Mouse (Mus musculus) gastrocnemius, adult 2 months (tissue): ENCODE measurements around the gene Xpc. TPM values are rescaled to one million over a fixed set of nuclear protein-coding genes. Genes with fewer than 3 reads are reported as not detected.
A peak's percentile ranks its signal among the peaks of the same experiment; 100 is the strongest.

Experiments
- DNase-seq: peaks from one replicate; pipeline ENCODE4 v3.0.0; 2022
- H3K27ac ChIP-seq: fragments of 200-600 bp; 2 replicates; pipeline ENCODE4 v1.8.1; 2022; ENCODE audit warnings: mild to moderate bottlenecking
- H3K4me3 ChIP-seq: fragments of 200-600 bp; 2 replicates; pipeline ENCODE4 v1.8.1; 2022; ENCODE audit warnings: mild to moderate bottlenecking, moderate library complexity
- CTCF ChIP-seq: fragments of 200-600 bp; IDR thresholded peaks from 2 replicates; pipeline ENCODE4 v1.8.1; 2022; ENCODE audit warnings: antibody characterized with exemption, mild to moderate bottlenecking, moderate library complexity
- intact Hi-C: fragments of 180-260 bp; cut with DNase I; formaldehyde crosslinking; loops from one replicate; pipeline ENCODE4 v1.15.1; 2025
- total RNA-seq, 2 experiments: library from RNA; stranded (reverse); gene quantifications; 2 replicates each; pipeline ENCODE4 v1.2.3; 2021

The Xpc gene
- total RNA-seq, 2 experiments from 2014 or later, result 7.6 to 8.3 TPM

DNA sequence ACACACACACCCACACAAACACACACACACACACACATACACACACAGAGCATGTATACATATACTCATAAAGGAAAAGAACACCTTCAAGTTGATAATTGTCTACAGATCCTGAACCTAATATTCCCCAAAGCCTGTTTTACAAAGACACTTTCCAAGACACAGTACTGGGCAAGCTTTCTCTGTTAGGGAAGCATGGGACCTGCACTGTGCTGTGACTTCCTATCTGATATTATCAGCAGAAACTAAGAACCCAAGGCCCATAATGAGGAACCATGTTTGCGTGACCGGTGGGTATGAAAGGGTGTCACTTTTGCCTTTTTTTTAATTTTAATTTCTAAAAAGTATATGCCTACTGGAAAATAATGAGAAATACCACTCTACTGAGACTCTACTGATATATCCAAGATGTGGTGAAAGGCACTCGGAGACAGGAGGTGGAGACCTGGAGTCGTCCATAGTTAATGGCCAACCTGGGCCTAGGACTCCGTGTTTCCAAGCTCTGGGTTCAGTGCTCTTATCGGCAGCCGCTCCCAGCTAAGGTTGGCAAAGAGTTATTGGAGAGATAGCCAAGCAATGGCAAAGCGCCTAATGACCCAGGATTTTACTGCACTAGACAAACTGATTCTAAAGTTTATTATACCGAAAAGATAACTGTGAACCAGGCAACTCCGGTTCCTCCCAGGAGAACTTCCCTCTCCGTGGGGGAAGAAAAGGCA, 20.5 kb upstream of the Xpc start:
- Histone ChIP-seq H3K4me3 (no peak overlapping the region), H3K27ac (no peak overlapping the region)
- no peak for TF ChIP-seq CTCF
- intact Hi-C loops, result no loop called here
- DNase-seq, result no peak

DNA sequence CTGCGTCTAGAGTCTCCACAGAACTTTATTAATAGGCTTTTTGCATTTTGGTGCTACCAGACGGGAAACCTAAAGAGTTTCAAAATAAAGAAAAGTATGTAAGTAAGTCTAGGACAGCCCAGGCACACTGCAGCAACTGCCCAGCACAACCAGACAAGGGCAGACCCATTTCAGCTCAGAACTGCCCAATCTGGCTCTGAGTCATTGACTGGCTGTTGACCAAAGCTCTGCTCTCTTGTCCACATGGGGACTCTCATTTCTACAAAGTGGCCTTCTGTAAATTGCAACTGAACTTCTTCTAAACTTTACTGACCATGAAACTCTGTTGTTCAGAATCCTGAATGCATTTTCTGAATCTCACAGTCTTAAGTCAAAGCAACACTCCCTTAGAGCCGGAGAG, 19.5 kb upstream of the Xpc start:
- TF ChIP-seq CTCF, result no peak
- Histone ChIP-seq H3K27ac (no peak overlapping the region), H3K4me3 (no peak overlapping the region)
- intact Hi-C loops, result no loop called here
- no peak for DNase-seq

GRCm38 (mm10) chr6:91534268-91534667, 18.6 kb upstream of the Xpc start:
- TF ChIP-seq CTCF, result no peak
- H3K4me3 ChIP-seq, result no peak overlapping the region
- intact Hi-C loops, result no loop called here
- no peak overlapping the region for H3K27ac ChIP-seq
- no peak for DNase-seq

GRCm38 (mm10) chr6:91533771-91534170, 18.1 kb upstream of the Xpc start:
- intact Hi-C loops, result no loop called here
- no peak for TF ChIP-seq CTCF
- no peak for DNase-seq
- Histone ChIP-seq H3K4me3 (no peak overlapping the region), H3K27ac (peak overlapping the region; percentile 53)

DNA sequence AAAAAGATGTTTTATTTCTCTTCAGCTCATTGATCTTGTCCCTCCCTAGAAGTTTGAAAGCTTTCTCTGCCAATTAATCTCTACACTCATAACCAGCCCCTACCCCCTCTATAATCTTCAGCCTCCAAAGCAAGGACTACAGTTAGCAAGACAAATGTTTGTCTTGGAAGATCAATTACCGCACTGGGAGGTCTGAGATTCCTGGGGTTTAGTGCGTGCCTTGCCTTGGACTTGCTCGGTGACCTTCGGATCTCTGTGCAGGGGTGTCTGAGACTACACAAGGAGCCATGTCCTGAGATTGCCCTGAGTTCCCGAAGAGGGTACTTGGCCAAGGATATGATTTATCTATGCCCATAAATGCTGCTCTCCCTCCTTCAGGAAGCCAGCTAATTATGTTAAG, 17.7 kb upstream of the Xpc start:
- Histone ChIP-seq H3K4me3 (no peak overlapping the region), H3K27ac (peak overlapping the region; percentile 53)
- intact Hi-C loops, result no loop called here
- no peak for DNase-seq
- TF ChIP-seq CTCF, result no peak

DNA sequence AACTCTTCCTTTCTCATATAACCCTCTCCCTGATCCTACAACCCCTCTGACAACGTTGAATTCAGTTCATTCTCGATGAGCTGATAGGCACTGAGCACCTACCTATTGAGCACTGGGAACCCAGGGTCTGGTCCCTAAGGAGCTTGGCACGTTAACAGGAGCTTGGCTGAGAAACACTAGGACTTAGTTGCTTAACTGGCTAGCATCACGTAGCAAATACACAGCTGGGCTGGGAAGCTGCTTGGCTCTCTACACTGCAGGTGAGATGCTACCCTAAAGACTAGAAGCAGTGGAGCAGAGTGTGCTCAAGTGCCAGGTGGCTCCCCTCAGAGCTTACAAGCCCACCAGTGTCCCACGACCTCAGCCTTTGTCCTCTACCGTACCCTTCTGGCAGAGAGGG, 17.0 kb upstream of the Xpc start:
- peak overlapping the region; percentile 31; the same call in 1 of the 2 replicates for H3K27ac ChIP-seq
- DNase-seq, result no peak
- TF ChIP-seq CTCF, result no peak
- no peak overlapping the region for H3K4me3 ChIP-seq
- intact Hi-C loops, result no loop called here

DNA sequence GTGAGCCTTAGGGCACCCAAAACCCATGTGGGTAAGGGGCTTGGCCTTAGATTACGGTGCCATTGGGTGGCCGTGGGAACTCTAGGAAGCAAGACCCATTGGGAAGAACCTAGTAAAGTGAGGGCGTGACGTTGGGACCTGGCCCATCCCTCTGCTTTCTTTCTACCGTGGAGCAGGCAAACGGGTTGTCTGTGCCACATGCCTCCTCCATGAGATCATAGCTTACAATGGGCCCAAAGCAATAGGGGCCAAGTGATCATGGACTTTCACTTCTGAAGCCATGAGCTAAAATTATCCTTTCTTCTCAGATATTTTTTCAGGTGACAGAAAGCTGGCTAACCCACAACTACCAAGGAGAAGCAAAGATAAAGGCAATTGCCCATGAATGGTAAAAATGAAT, 15.6 kb upstream of the Xpc start:
- intact Hi-C loops, result no loop called here
- TF ChIP-seq CTCF, result no peak
- Histone ChIP-seq H3K27ac (peak overlapping the region; percentile 76), H3K4me3 (no peak overlapping the region)
- no peak for DNase-seq

DNA sequence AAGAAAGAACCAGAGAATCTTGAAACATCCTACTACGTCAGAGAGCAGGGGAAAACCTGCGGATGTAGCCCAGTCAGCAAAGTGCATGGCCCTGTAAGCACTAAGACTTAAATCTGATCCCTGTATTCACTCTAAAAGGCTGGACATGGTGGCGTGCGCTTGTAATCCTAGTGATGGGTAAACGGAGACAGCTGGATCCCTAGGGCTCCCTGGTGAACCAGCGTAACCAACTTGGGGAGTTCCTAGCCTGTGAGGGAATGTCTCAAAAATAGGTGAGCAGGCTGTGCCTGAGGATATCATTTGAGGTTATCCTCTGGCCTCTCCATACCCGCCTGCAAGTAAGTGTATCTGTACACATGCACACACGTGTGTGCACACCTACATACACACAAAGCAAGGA, 15.0 kb upstream of the Xpc start:
- H3K4me3 ChIP-seq, result no peak overlapping the region
- H3K27ac ChIP-seq, result peak overlapping the region; percentile 76
- intact Hi-C loops, result no loop called here
- peak; percentile 54 for DNase-seq
- TF ChIP-seq CTCF, result no peak

DNA sequence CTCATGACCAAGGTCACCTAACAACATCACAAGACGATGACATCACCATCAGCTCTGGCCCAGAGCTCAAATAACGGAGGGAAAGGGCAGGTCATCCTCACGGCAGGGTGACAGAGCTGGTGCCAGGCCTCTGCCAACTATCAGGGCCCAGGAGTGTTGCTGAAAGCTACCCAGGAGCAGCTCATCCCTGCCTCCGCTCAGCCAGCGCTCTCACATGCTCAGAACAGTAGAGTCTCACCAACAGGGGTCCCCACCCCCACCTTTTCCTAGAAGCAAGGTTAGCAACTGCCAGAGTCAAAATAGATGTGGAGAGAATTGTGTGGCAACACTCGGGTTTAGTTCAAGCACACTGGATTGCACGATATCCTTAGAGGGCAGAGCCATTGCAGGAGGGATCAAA, 12.6 kb upstream of the Xpc start:
- Histone ChIP-seq H3K27ac (peak overlapping the region; percentile 90), H3K4me3 (no peak overlapping the region)
- intact Hi-C loops, result loop anchor here (5.0 kb wide), 1 partner anchor 154 kb away; the partner anchor contains the start of gene Slc6a6
- TF ChIP-seq CTCF, result peak; percentile 15; the same call in 1 of the 2 replicates
- peak; percentile 85 for DNase-seq

GRCm38 (mm10) chr6:91527227-91527860, 11.7 kb upstream of the Xpc start:
- no peak for DNase-seq
- no peak overlapping the region for H3K4me3 ChIP-seq
- H3K27ac ChIP-seq, result peak overlapping the region; percentile 90
- intact Hi-C loops, result loop anchor here (1.0 to 5.0 kb wide), 3 partner anchors 47 to 214 kb away; partner anchors contain the start of gene Slc6a6
- TF ChIP-seq CTCF, result peak; percentile 82

DNA sequence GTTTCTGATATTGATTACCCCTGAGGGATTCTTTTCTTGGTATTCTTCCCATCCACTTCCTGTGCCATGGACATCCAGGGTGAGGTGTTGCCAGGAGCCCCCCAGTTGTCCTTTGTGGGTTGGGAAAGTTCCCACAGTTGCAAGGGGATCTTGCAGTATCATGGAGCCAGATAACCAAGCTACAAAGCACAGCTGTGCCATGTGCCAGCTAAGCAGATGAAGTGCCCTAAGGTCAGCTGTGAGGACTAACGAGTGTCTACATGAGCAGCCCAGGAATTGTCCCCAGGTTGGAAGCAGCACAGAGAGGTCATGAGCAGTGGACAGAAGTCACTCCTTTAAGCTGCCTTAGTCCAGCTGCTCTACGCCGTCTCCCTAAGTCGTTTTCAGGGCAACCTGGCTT, 9.9 kb upstream of the Xpc start:
- intact Hi-C loops, result loop anchor here (5.0 kb wide), 1 partner anchor 157 kb away; the partner anchor contains the start of gene Slc6a6
- peak overlapping the region; percentile 40; the same call in 1 of the 2 replicates for H3K27ac ChIP-seq
- DNase-seq, result no peak
- TF ChIP-seq CTCF, result no peak
- H3K4me3 ChIP-seq, result no peak overlapping the region

GRCm38 (mm10) chr6:91522816-91523215, 7.1 kb upstream of the Xpc start:
- intact Hi-C loops, result no loop called here
- no peak overlapping the region for H3K4me3 ChIP-seq
- no peak for DNase-seq
- no peak overlapping the region for H3K27ac ChIP-seq
- no peak for TF ChIP-seq CTCF

GRCm38 (mm10) chr6:91518454-91519020, 2.8 kb upstream of the Xpc start:
- intact Hi-C loops, result no loop called here
- TF ChIP-seq CTCF, result no peak
- H3K27ac ChIP-seq, result peak overlapping the region; percentile 85
- DNase-seq, result no peak
- H3K4me3 ChIP-seq, result peak overlapping the region; percentile 8; the same call in 1 of the 2 replicates
